Mouse (Mus musculus): ENCODE results near the gene Tbc1d8. TPM values are rescaled to one million over a fixed set of nuclear protein-coding genes. Genes with fewer than 3 reads are reported as not detected.

Tbc1d8 gene
- polyA plus RNA-seq, 1 experiment: 5.8 TPM

- Histone ChIP-seq H3ac (ENCODE audit: control insufficient read depth, insufficient read length) (no peak overlapping the region), H3K36me3 (ENCODE audit: control insufficient read depth, insufficient read depth) (no peaks in the 10 kb centered on the region), H3K27me3 (ENCODE audit: control insufficient read depth, insufficient read depth, insufficient read length) (no peaks in the 10 kb centered on the region), H3K4me2 (ENCODE audit: low read depth) (no peak overlapping the region), H3K4me3 (no peak overlapping the region), H3K79me2 (ENCODE audit: control insufficient read depth, insufficient read depth) (no peaks in the 10 kb centered on the region)
- no peak for TF ChIP-seq SRF (IDR thresholded peaks at IDR 0.05; ENCODE audit: control insufficient read depth, insufficient read length, low read depth)
- TF ChIP-seq TCF3 (IDR thresholded peaks at IDR 0.05; ENCODE audit: insufficient read length, low read depth): no peak
- no peak for TF ChIP-seq POLR2AphosphoS2 (IDR thresholded peaks at IDR 0.05; ENCODE audit: insufficient read length, low read depth)
- TF ChIP-seq REST (IDR thresholded peaks at IDR 0.05; ENCODE audit: insufficient read depth, insufficient read length): no peak
- TF ChIP-seq MYOD1 (IDR thresholded peaks at IDR 0.05; ENCODE audit: control insufficient read depth in 1 of 3, insufficient read length in 2 of 3, low read depth in 2 of 3): peak in 2 of 3 experiments; percentile 11 to 53
- TF ChIP-seq POLR2A (IDR thresholded peaks at IDR 0.05; ENCODE audit: insufficient read length, low read depth): no peak
- peak in 1 of 3 experiments; percentile 42 for TF ChIP-seq MYOG (IDR thresholded peaks at IDR 0.05; ENCODE audit: control insufficient read depth in 1 of 3, insufficient read depth in 1 of 3, insufficient read length in 2 of 3, low read depth in 2 of 3)
- TF ChIP-seq E2F4 (IDR thresholded peaks at IDR 0.05; ENCODE audit: insufficient read depth): no peak
- TF ChIP-seq CEBPB (IDR thresholded peaks at IDR 0.05; ENCODE audit: insufficient read depth, poor library complexity, severe bottlenecking): no peak
These were observed 30.3 kb downstream of the Tbc1d8 start for GRCm38 (mm10) chr1:39448238-39448637.

DNA sequence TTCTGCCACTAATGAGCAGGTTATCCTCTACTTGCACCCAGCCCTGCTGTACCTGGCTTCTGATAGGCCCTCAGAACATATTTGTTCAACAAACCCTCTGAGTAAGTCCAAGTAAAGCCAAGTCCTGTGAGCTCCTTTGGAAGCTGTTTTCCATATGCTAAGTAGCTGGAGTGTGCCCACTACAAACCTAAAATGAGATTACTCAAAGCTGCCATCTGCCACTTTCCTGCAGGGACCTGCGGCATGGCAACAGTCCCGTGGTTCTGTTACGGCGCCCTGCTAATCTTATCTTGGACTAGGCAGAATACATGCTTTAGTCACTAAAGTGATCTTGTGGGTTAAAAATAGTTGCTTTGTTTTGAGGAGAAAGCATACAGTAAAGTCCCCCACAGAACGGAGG is 32.4 kb downstream of the Tbc1d8 start:
- no peaks in the 10 kb centered on the region for H3K27me3 ChIP-seq (ENCODE audit: control insufficient read depth, insufficient read depth, insufficient read length)
- no peaks in the 10 kb centered on the region for H3K79me2 ChIP-seq (ENCODE audit: control insufficient read depth, insufficient read depth)
- H3K4me2 ChIP-seq (ENCODE audit: low read depth): no peak overlapping the region
- no peak overlapping the region for H3ac ChIP-seq (ENCODE audit: control insufficient read depth, insufficient read length)
- H3K36me3 ChIP-seq (ENCODE audit: control insufficient read depth, insufficient read depth): no peaks in the 10 kb centered on the region
- H3K4me3 ChIP-seq: no peak overlapping the region
- no peak for TF ChIP-seq MAX (IDR thresholded peaks at IDR 0.05; ENCODE audit: low read depth)
- no peak for TF ChIP-seq POLR2AphosphoS2 (IDR thresholded peaks at IDR 0.05; ENCODE audit: insufficient read length, low read depth)
- no peak for TF ChIP-seq E2F4 (IDR thresholded peaks at IDR 0.05; ENCODE audit: insufficient read depth)
- no peak for TF ChIP-seq POLR2A (IDR thresholded peaks at IDR 0.05; ENCODE audit: insufficient read length, low read depth)
- TF ChIP-seq MYOD1 (IDR thresholded peaks at IDR 0.05; ENCODE audit: control insufficient read depth in 1 of 3, insufficient read length in 2 of 3, low read depth in 2 of 3): no peak
- TF ChIP-seq USF1 (IDR thresholded peaks at IDR 0.05; ENCODE audit: low read depth): no peak
- no peak for TF ChIP-seq CEBPB (IDR thresholded peaks at IDR 0.05; ENCODE audit: insufficient read depth, poor library complexity, severe bottlenecking)
- TF ChIP-seq TCF12 (IDR thresholded peaks at IDR 0.05; ENCODE audit: insufficient read depth, poor library complexity, severe bottlenecking): no peak
- no peak for TF ChIP-seq TCF3 (IDR thresholded peaks at IDR 0.05; ENCODE audit: insufficient read length, low read depth)
- TF ChIP-seq REST (IDR thresholded peaks at IDR 0.05; ENCODE audit: insufficient read depth, insufficient read length): no peak
- TF ChIP-seq SRF (IDR thresholded peaks at IDR 0.05; ENCODE audit: control insufficient read depth, insufficient read length, low read depth): no peak

DNA sequence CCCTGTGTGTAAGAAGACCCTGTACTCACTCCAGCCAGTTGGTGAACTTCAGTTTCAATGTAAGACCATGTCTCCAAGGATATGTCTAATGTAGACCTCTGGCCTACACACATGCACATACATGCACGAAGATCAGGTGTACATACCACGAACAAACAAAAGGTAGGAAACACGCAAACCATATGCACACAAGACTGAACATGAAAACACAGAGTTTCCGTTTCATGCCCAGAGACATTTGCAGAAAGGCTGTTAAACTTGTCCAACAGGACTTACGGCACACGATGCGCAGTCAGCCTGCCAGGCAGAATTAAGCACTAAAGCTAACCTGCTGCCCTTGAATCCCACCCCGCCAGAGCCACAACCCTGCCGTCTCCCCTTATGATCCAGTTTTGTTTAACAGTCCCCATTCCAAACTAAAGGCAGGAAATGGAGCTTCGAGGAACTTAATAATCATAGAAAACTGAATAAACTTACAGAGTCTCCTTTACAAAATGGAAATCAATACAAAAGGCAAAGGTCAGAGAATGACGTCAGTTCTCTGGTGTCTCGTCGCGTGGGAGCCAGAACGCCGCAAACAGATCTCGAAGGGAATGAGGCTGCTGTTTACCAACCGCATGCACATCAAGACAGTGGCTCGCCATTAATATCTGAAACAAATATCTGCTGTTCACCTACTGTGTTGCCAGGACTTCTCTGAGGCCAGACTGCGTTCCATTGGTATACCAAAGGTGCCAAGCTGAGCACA is 33.1 kb downstream of the Tbc1d8 start:
- Histone ChIP-seq H3K36me3 (ENCODE audit: control insufficient read depth, insufficient read depth) (no peaks in the 10 kb centered on the region), H3K79me2 (ENCODE audit: control insufficient read depth, insufficient read depth) (no peaks in the 10 kb centered on the region), H3K4me3 (no peak overlapping the region), H3K27me3 (ENCODE audit: control insufficient read depth, insufficient read depth, insufficient read length) (no peaks in the 10 kb centered on the region), H3K4me2 (ENCODE audit: low read depth) (no peak overlapping the region), H3ac (ENCODE audit: control insufficient read depth, insufficient read length) (no peak overlapping the region)
- TF ChIP-seq POLR2AphosphoS2 (IDR thresholded peaks at IDR 0.05; ENCODE audit: insufficient read length, low read depth): no peak
- TF ChIP-seq POLR2A (IDR thresholded peaks at IDR 0.05; ENCODE audit: insufficient read length, low read depth): no peak
- TF ChIP-seq E2F4 (IDR thresholded peaks at IDR 0.05; ENCODE audit: insufficient read depth): no peak

DNA sequence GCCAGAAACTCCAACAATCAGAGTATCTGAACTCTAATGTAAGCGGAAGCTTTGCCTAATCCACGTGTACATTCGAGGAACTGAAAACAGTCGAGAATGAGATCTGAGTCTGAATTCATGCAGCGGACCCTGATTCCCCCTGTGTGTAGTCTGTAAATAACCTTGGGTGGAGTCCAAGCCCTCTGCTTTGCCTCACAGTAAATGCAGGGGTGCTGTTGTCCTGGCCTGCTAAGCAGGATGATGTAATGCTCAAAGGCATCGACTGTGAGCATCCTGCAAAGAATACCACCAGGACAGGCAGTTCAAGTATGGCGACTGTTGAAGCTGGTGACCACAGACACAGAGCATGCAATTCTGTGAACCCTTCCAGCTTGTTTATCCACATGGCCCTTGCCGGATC is 34.8 kb downstream of the Tbc1d8 start:
- Histone ChIP-seq H3K36me3 (ENCODE audit: control insufficient read depth, insufficient read depth) (no peaks in the 10 kb centered on the region), H3K79me2 (ENCODE audit: control insufficient read depth, insufficient read depth) (no peaks in the 10 kb centered on the region), H3K27me3 (ENCODE audit: control insufficient read depth, insufficient read depth, insufficient read length) (no peaks in the 10 kb centered on the region), H3K4me3 (no peak overlapping the region), H3K4me2 (ENCODE audit: low read depth) (peak overlapping the region; percentile 6), H3ac (ENCODE audit: control insufficient read depth, insufficient read length) (no peak overlapping the region)
- no peak for TF ChIP-seq MYOD1 (IDR thresholded peaks at IDR 0.05; ENCODE audit: control insufficient read depth in 1 of 3, insufficient read length in 2 of 3, low read depth in 2 of 3)
- TF ChIP-seq POLR2A (IDR thresholded peaks at IDR 0.05; ENCODE audit: insufficient read length, low read depth): no peak
- TF ChIP-seq E2F4 (IDR thresholded peaks at IDR 0.05; ENCODE audit: insufficient read depth): no peak
- TF ChIP-seq MAX (IDR thresholded peaks at IDR 0.05; ENCODE audit: low read depth): no peak
- no peak for TF ChIP-seq TCF12 (IDR thresholded peaks at IDR 0.05; ENCODE audit: insufficient read depth, poor library complexity, severe bottlenecking)
- no peak for TF ChIP-seq CEBPB (IDR thresholded peaks at IDR 0.05; ENCODE audit: insufficient read depth, poor library complexity, severe bottlenecking)
- no peak for TF ChIP-seq REST (IDR thresholded peaks at IDR 0.05; ENCODE audit: insufficient read depth, insufficient read length)
- no peak for TF ChIP-seq SRF (IDR thresholded peaks at IDR 0.05; ENCODE audit: control insufficient read depth, insufficient read length, low read depth)
- no peak for TF ChIP-seq MYOG (IDR thresholded peaks at IDR 0.05; ENCODE audit: control insufficient read depth in 1 of 3, insufficient read depth in 1 of 3, insufficient read length in 2 of 3, low read depth in 2 of 3)
- no peak for TF ChIP-seq TCF3 (IDR thresholded peaks at IDR 0.05; ENCODE audit: insufficient read length, low read depth)
- no peak for TF ChIP-seq USF1 (IDR thresholded peaks at IDR 0.05; ENCODE audit: low read depth)
- no peak for TF ChIP-seq POLR2AphosphoS2 (IDR thresholded peaks at IDR 0.05; ENCODE audit: insufficient read length, low read depth)

- no peak overlapping the region for H3K4me3 ChIP-seq
- H3K36me3 ChIP-seq (ENCODE audit: control insufficient read depth, insufficient read depth): no peaks in the 10 kb centered on the region
- peaks cover 1% of the 10 kb centered on the region for H3K27me3 ChIP-seq (ENCODE audit: control insufficient read depth, insufficient read depth, insufficient read length)
- TF ChIP-seq USF1 (IDR thresholded peaks at IDR 0.05; ENCODE audit: low read depth) (no peak), TCF12 (IDR thresholded peaks at IDR 0.05; ENCODE audit: insufficient read depth, poor library complexity, severe bottlenecking) (no peak), SRF (IDR thresholded peaks at IDR 0.05; ENCODE audit: control insufficient read depth, insufficient read length, low read depth) (no peak), MYOD1 (IDR thresholded peaks at IDR 0.05; ENCODE audit: control insufficient read depth in 1 of 3, insufficient read length in 2 of 3, low read depth in 2 of 3) (no peak), MAX (IDR thresholded peaks at IDR 0.05; ENCODE audit: low read depth) (no peak), REST (IDR thresholded peaks at IDR 0.05; ENCODE audit: insufficient read depth, insufficient read length) (no peak), POLR2AphosphoS2 (IDR thresholded peaks at IDR 0.05; ENCODE audit: insufficient read length, low read depth) (no peak)
- no peaks in the 10 kb centered on the region for H3K79me2 ChIP-seq (ENCODE audit: control insufficient read depth, insufficient read depth)
- H3K4me2 ChIP-seq (ENCODE audit: low read depth): no peak overlapping the region
- no peak overlapping the region for H3ac ChIP-seq (ENCODE audit: control insufficient read depth, insufficient read length)
These were observed 36.9 kb downstream of the Tbc1d8 start for GRCm38 (mm10) chr1:39441686-39442085.

All from myocyte (in vitro differentiated cells).